Comparison of ENCODE assay signal across 8 mouse cellular contexts in the genomic region with DNA sequence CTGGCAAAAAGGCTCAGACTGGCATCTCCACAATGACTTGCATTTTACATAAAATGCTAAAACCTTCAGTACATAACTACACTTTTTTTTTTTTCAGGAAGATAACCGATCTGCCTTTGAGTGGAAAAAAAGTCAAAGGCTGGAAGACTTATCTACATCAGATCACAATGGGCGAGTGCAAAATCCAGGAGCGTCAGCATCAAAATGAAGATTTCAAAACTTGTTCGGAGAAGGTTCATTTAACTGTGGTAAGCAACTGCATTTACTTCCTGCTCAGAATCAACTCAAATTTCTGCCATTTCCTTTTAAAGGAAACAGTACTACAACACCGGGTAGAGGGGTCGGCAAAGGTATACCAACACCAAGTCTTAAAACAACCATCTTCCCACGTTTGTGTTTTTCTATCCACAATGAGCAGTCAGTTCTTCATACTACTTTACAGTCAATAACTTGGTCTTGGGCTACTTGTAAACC. TPM values are rescaled to one million over a fixed set of nuclear protein-coding genes. Genes with fewer than 3 reads are reported as not detected.
DNase-seq lines count a peak whose midpoint lies in the region; ATAC-seq and TF ChIP-seq lines count a peak whose summit lies in the region.

No protein-coding gene starts in this region.

- ATAC-seq in neural tube, embryonic 12.5 days (ENCODE audit: low FRiP score, low read depth): no peak

- TF ChIP-seq CTCF in left cerebral cortex, adult 2 months (IDR thresholded peaks at IDR 0.05): no peak

- DNase-seq in left cerebral cortex, adult 2 months (ENCODE audit: extremely low spot score in 1 of 2, low spot score in 2 of 2): no peak
- DNase-seq in left cerebral cortex, adult 8-10 months (ENCODE audit: low spot score in 2 of 2): no peak
- peak; percentile 67 for DNase-seq in induced T-regulatory cell, adult 2 months (ENCODE audit: low read depth)
- DNase-seq in adrenal gland, postnatal 25 days: no peak
- no peak for DNase-seq in retina, postnatal 1 day
- DNase-seq in adrenal gland, postnatal 36 days: no peak

- H3K36me3 ChIP-seq in neural tube, embryonic 12.5 days: no peaks in the 10 kb centered on the region

- WGBS in neural tube, embryonic 12.5 days: 18% methylated on average over 7 of the region's 7 CpGs

- H3K4me1 ChIP-seq in brown adipose tissue, adult 24 weeks (ENCODE audit: control insufficient read depth, insufficient read depth, insufficient read length, low read length): peaks cover 9% of the 10 kb centered on the region; the same call in 1 of the 2 replicates
- peaks cover 14% of the 10 kb centered on the region for H3K4me1 ChIP-seq in neural tube, embryonic 12.5 days

- peak overlapping the region; percentile 88 for H3K4me3 ChIP-seq in left cerebral cortex, adult 2 months
- H3K4me3 ChIP-seq in brown adipose tissue, adult 24 weeks (ENCODE audit: insufficient read depth, low read depth, low read length): peak overlapping the region; percentile 90
- H3K4me3 ChIP-seq in neural tube, embryonic 12.5 days: peak overlapping the region; percentile 91

- peak overlapping the region; percentile 93 for H3K4me2 ChIP-seq in neural tube, embryonic 12.5 days (replicated peaks)

- no peaks in the 10 kb centered on the region for H3K9me3 ChIP-seq in neural tube, embryonic 12.5 days

- peak overlapping the region; percentile 93; the same call in 1 of the 2 replicates for H3K27ac ChIP-seq in left cerebral cortex, adult 2 months
- peak overlapping the region; percentile 15; the same call in 1 of the 2 replicates for H3K27ac ChIP-seq in brown adipose tissue, adult 24 weeks (replicated peaks; ENCODE audit: low read depth, low read length)
- no peak overlapping the region for H3K27ac ChIP-seq in neural tube, embryonic 12.5 days

- no peaks in the 10 kb centered on the region for H3K27me3 ChIP-seq in neural tube, embryonic 12.5 days (replicated peaks)

- H3K9ac ChIP-seq in neural tube, embryonic 12.5 days: peak overlapping the region; percentile 95

- intact Hi-C loops in left cerebral cortex, adult 2 months (cut with DNase I): no loop called here

RNA-seq across cellular contexts. Expression of a gene that starts 1.8 kb away (rescaled TPM):
- total RNA-seq in left cerebral cortex, adult 2 months (2021): 10 to 100 TPM; 93.8 to 97.1 TPM
- total RNA-seq in left cerebral cortex, adult 8-10 months (2022): 100 to 1,000 TPM in 1 of 4 experiments, 10 to 100 TPM in 3; 88.0 to 102 (median 97.7) TPM
- polyA plus RNA-seq in brown adipose tissue, adult 24 weeks (2012; ENCODE audit: insufficient read depth, insufficient read length, missing spikeins): 60.0 and 66.9 TPM in 2 replicates
- polyA plus RNA-seq in neural tube, embryonic 12.5 days (2016; fragmentation: Nextera tagmentation; extraction: Ambion mirVana): 80.0 and 93.3 TPM in 2 replicates
- total RNA-seq in adrenal gland, postnatal 25 days (2021): 85.3 and 91.7 TPM in 2 replicates
- total RNA-seq in adrenal gland, postnatal 36 days (2021): 10 to 100 TPM; 66.6 to 71.7 TPM

RNA-seq across cellular contexts. Expression of a gene that starts 11.1 kb away (rescaled TPM):
- 10 to 100 TPM; 14.5 to 20.5 TPM for total RNA-seq in left cerebral cortex, adult 2 months (2021)
- total RNA-seq in left cerebral cortex, adult 8-10 months (2022): 10 to 100 TPM in 3 of 4 experiments, 1 to 10 TPM in 1; 9.5 to 13.9 (median 11.7) TPM
- 3.5 and 3.6 TPM in 2 replicates for polyA plus RNA-seq in brown adipose tissue, adult 24 weeks (2012; ENCODE audit: insufficient read depth, insufficient read length, missing spikeins)
- polyA plus RNA-seq in neural tube, embryonic 12.5 days (2016; fragmentation: Nextera tagmentation; extraction: Ambion mirVana): 8.2 and 8.8 TPM in 2 replicates
- 14.5 and 15.9 TPM in 2 replicates for total RNA-seq in adrenal gland, postnatal 25 days (2021)
- total RNA-seq in adrenal gland, postnatal 36 days (2021): 10 to 100 TPM; 10.2 to 13.9 TPM

RNA-seq across cellular contexts. Expression of a gene that starts 11.3 kb away (rescaled TPM):
- 1 to 10 TPM; 6.8 to 7.7 TPM for total RNA-seq in left cerebral cortex, adult 2 months (2021)
- total RNA-seq in left cerebral cortex, adult 8-10 months (2022): 1 to 10 TPM; 6.0 to 8.7 (median 7.6) TPM
- 3.5 and 4.7 TPM in 2 replicates for polyA plus RNA-seq in brown adipose tissue, adult 24 weeks (2012; ENCODE audit: insufficient read depth, insufficient read length, missing spikeins)
- 1.9 and 2.8 TPM in 2 replicates for polyA plus RNA-seq in neural tube, embryonic 12.5 days (2016; fragmentation: Nextera tagmentation; extraction: Ambion mirVana)
- 10.5 and 11.8 TPM in 2 replicates for total RNA-seq in adrenal gland, postnatal 25 days (2021)
- 10 to 100 TPM in 1 of 2 experiments, 1 to 10 TPM in 1; 9.1 to 10.3 TPM for total RNA-seq in adrenal gland, postnatal 36 days (2021)

RNA-seq across cellular contexts. Expression of a gene that starts 40.0 kb away (rescaled TPM):
- 1 to 10 TPM; 7.2 to 7.8 TPM for total RNA-seq in left cerebral cortex, adult 2 months (2021)
- 1 to 10 TPM; 6.8 to 8.5 (median 7.6) TPM for total RNA-seq in left cerebral cortex, adult 8-10 months (2022)
- 18.6 and 22.3 TPM in 2 replicates for polyA plus RNA-seq in brown adipose tissue, adult 24 weeks (2012; ENCODE audit: insufficient read depth, insufficient read length, missing spikeins)
- polyA plus RNA-seq in neural tube, embryonic 12.5 days (2016; fragmentation: Nextera tagmentation; extraction: Ambion mirVana): 8.2 and 8.9 TPM in 2 replicates
- total RNA-seq in adrenal gland, postnatal 25 days (2021): 49.8 and 56.3 TPM in 2 replicates
- 10 to 100 TPM; 36.4 to 45.0 TPM for total RNA-seq in adrenal gland, postnatal 36 days (2021)

RNA-seq across cellular contexts. Expression of a gene that starts 47.3 kb away (rescaled TPM):
- total RNA-seq in left cerebral cortex, adult 2 months (2021): 10 to 100 TPM; 34.8 to 36.5 TPM
- 10 to 100 TPM; 30.3 to 33.0 (median 32.5) TPM for total RNA-seq in left cerebral cortex, adult 8-10 months (2022)
- polyA plus RNA-seq in brown adipose tissue, adult 24 weeks (2012; ENCODE audit: insufficient read depth, insufficient read length, missing spikeins): 18.5 and 22.0 TPM in 2 replicates
- polyA plus RNA-seq in neural tube, embryonic 12.5 days (2016; fragmentation: Nextera tagmentation; extraction: Ambion mirVana): 61.4 and 63.5 TPM in 2 replicates
- total RNA-seq in adrenal gland, postnatal 25 days (2021): 11.2 and 11.6 TPM in 2 replicates
- total RNA-seq in adrenal gland, postnatal 36 days (2021): 10 to 100 TPM; 12.0 to 15.3 TPM
